Mouse (Mus musculus) liver, embryonic 14.5 days (tissue): ENCODE measurements around the gene Iqcf1.

Source experiments
- CTCF ChIP-seq: IDR thresholded peaks from 2 replicates; pipeline ENCODE4 v1.5.1; 2016; ENCODE audit warnings: antibody characterized with exemption, low read depth, control low read depth
- EP300 ChIP-seq: IDR thresholded peaks from 2 replicates; pipeline ENCODE4 v1.6.1; 2016; ENCODE audit warnings: antibody characterized with exemption, low read depth

GRCm38 (mm10) chr9:106452351-106452750, 47.4 kb upstream of the Iqcf1 start:
- TF ChIP-seq CTCF (no peak), EP300 (no peak)
